Mouse (Mus musculus) embryonic fibroblast, embryonic 13.5 days (primary cell): ENCODE data around the gene Cfl1.

Experiments
- CTCF ChIP-seq: IDR thresholded peaks from 2 replicates; pipeline ENCODE4 v1.5.1; 2011; ENCODE audit warnings: mild to moderate bottlenecking, control low read depth, low read length, moderate library complexity, borderline replicate concordance; ENCODE audit not compliant: insufficient read depth
- POLR2A ChIP-seq: IDR thresholded peaks from 2 replicates; pipeline ENCODE4 v1.6.1; 2011; ENCODE audit warnings: low read depth, mild to moderate bottlenecking, control low read depth, low read length, moderate library complexity

DNA sequence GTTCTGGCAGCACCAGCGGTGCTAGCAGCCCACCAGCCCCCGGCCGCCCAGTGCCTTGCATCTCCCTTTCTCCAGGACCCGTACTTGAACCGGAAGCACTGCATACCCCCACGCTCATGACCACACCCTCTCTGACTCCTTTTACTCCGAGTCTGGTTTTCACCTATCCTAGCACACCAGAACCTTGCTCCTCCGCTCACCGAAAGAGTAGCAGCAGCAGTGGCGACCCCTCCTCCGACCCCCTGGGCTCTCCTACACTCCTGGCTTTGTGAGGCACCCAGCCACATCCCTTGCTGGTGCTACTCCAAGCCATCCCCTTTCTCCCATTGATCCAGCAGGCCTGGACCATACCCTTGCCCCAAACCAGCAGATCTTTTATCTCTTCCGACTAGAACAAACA, 35.2 kb upstream of the Cfl1 start:
- TF ChIP-seq CTCF = no peak
- TF ChIP-seq POLR2A = no peak
